Mouse (Mus musculus) kidney, postnatal 4 days (tissue): Measurements from ENCODE around the gene Cacnb3.
A peak's percentile ranks its signal among the peaks of the same experiment; 100 is the strongest.

Source experiments
- DNase-seq, 2 experiments: peaks; one replicate each; pipeline ENCODE4 v3.0.0; 2021; ENCODE audit warnings: mixed read lengths in 2 of 2

The Cacnb3 gene

GRCm38 (mm10) chr15:98640157-98640556 is 9.5 kb downstream of the Cacnb3 start:
- peak in 1 of 2 experiments; percentile 54 for DNase-seq

DNA sequence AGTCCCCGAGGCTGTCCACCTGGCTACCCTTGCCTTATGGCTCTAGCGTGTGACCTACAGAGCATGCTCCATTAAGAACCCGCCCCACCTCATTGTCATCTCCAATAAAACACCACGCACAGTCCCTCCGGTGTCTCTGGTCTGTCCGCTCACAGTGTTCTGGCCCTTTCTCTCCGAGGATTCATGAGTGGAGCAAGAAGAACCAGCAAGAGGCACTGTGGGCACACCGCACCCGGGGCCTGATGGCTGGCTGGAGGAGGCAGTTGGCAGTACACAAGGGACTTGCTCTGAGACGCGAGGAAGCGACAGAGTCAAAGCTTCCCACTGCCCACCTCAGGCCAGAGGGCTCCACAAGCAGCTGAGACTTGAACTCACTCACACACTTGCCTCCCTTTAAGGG is 13.8 kb downstream of the Cacnb3 start:
- DNase-seq, result no peak

GRCm38 (mm10) chr15:98645057-98646026 is 14.7 kb downstream of the Cacnb3 start:
- DNase-seq, result no peak

DNA sequence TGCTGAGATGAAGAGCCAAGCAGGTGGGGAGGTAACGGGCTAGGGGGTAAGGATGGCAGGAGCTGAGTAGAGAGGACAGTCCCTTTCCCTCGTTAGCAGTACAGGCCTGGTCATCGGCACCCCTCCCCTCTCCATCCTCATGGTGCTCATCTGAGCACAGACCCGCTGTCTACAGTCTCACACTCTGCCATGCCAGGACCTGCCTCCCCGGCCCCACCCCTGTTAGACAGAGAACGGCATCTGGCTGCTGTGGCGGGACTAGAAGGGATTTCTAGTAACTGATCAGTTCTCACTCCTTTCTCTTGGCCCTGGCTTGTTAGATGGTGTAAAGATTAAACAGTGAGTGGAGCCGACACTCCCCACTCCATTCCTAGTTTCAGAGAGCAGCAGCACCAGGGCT is 16.1 kb downstream of the Cacnb3 start:
- no peak for DNase-seq

DNA sequence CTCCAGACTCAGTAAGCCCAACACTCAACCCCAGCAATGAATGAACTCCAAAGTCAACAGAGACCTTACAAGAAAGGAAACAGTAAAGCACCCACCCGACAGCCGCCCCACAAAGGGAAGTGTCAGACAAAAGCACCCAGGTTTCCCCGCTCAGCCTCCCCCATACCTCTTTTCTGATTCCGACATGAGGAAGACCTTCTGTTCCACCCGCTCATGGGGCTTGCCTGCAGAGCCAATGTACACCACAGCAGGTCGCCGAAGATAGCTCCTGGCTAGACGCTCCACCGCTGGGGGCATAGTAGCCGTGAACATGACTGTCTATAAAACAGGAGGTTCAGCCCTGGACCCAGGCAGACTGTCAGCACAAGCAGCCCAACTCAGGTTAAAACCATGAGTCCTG is 16.7 kb downstream of the Cacnb3 start:
- no peak for DNase-seq

DNA sequence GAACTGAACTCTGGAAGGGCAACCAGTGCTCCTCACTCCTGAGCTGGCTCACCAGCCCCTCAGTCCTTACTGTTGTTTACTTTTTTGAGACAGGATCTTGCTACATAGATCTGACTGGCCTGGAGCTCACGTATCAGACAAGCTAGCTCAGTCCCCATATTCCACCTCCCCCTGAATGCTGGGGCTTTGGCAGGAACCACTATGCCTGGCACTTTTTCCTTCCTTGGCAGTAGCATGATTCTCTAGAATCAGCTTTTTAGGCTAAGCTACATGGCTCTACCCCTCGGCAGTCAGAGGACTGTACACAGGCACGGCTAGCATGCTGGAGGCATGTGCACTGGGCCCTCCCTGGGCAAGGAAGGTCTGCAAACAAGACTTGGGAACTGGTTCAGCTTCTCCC is 17.4 kb downstream of the Cacnb3 start:
- DNase-seq, result no peak

GRCm38 (mm10) chr15:98651431-98651830 is 20.8 kb downstream of the Cacnb3 start:
- no peak for DNase-seq

GRCm38 (mm10) chr15:98652174-98652573 is 21.5 kb downstream of the Cacnb3 start:
- DNase-seq, result no peak

DNA sequence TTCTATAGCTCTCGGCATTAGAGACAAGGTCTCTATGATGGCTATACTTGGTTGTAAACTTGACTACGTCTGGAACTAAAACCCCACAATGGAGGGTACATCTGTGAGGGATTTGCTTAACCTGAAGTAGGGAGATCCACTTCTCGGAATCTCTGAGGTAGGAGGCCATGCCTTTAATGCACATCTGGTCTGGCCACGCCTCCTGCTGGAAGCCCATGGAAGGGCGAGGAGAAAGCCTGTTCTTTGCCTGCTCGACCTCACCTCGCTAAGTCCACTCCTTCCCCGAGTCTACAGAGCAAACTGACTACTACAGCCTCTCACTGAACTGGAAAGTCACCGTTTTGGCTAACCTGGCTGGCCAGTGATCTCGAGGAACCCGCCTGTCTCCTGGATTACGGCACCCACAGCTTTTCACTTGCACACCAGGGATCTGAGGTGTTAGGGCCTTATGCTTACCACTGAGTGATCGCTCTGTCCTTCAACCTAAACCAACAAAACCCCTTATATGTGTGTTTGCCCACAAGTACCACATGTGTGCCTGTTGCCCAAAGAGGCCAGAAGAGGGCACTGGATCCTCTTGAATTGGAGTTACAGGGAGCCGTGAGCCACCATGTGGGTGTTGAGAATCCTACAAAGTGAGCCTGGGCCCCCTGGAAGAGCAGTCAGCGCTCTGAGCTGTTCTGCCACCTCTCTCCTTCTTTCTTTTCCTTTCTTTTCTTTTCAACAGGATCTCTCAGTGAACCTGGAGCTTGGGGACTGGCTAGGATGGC is 26.5 kb downstream of the Cacnb3 start:
- DNase-seq, result no peak

- no peak for DNase-seq
Observed at GRCm38 (mm10) chr15:98662198-98662566, 31.5 kb downstream of the Cacnb3 start.

GRCm38 (mm10) chr15:98662567-98663545 is 32.2 kb downstream of the Cacnb3 start, which contains the start of gene Ddx23:
Gene Ddx23 (minus strand): TSS chr15:98662894.
- DNase-seq, result peak; percentile 96 to 97

DNA sequence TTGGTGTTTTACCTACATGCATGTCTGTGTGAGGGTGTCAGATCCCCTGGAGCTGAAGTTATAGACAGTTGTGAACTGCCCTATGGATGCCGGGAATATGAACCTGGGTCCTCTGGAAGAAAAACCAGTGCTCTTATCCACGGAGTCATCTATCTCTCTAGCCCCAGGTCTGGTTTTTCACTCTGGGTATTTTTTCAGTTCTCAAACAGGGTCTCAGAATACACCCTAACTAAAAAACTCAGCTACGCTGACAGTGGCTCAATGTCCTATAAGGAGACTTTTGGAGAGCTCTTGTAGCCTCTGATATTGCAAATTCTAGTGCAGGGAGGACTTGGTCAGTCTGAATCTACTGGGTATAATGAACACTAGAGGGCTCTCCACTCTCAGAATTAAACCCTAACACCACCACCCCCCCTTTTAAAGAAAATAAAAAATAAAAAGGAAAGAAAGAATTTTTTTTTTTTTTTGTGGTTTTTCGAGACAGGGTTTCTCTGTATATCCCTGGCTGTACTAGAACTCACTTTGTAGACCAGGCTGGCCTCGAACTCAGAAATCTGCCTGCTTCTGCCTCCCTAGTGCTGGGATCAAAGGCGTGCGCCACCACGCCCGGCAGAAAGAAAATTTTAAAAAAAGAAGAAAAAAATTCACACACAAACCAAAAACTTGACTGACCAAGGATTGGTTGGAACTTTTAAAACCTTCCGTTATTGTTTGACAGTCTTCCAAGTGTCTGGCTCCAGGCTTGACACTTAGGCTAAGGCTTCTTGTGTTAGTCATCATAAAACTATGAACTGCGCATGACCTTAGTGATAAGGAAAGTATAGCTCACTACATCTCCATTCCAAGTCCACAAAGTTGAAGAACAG is 33.6 kb downstream of the Cacnb3 start:
- no peak for DNase-seq

DNA sequence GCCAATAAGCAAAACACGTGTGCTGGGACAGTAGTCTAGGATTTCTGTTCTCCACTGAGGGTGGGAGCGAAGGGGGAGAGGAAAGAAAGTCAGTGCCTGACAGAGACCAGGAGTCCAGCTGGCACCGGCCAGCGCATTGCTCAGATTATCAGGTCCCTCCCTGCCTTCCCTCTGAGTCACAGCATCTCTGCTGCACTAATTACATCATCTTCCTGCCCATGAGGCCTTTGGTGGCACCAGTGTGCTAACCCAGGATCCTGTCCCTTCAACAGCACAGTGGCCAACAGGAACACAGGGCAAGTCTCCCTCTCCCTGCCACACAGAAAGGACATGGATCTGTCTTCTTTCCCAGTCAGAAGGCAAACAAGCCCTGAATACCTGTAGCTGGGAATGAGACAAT is 42.0 kb downstream of the Cacnb3 start:
- DNase-seq, result no peak

DNA sequence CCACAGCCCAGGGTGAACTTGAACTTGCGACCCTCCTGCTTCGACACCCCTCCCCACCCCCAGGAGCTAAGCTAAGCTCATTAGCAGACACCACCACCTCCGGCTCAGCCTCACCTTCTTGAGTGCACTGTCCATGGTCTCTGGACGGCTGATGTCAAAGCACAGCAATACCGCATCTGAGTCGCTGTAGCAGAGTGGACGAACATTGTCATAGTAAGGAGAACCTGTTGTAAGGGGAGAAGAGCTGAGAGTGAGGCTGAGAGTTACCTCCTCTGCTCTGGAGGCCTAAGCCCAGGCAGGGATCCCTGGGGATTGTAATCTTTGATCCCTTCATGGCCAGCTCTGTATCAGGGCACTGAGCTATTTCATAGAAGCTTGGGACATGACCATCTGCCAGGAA is 43.1 kb downstream of the Cacnb3 start:
- DNase-seq, result no peak

DNA sequence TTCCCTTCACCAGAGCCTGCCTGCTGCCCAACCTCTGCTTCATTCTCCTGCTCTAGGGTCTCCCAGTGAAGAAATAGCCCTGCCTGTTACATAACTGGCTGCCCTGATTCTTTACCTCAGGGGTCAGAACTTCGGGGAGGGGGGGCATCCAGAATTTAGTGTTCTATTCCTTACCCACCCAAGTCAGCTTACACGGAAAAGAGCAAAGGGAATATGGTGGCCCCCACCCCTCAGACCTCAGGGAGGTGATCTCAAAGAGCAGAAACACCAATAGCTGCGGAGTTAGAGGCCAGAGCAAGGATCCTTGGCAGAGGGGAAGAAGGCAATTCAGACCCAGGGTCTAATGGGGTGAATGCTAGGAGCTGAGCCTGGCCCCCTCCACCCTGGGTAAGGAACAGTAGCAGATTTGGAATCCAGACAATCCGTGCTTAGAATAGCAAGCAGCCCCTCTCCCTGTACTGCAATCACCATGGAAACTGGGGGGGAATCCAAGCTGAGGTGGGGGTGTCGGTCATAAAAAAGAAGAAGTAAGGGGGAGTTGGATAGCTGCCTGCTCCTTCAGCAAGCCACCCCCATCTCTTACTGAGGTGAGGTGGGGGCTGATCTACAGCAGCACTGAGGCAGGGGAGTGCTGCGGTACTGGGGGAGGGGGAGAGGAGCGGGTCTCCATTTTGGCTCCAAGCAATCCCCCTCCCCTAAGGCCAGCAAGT is 43.8 kb downstream of the Cacnb3 start:
- no peak for DNase-seq

DNA sequence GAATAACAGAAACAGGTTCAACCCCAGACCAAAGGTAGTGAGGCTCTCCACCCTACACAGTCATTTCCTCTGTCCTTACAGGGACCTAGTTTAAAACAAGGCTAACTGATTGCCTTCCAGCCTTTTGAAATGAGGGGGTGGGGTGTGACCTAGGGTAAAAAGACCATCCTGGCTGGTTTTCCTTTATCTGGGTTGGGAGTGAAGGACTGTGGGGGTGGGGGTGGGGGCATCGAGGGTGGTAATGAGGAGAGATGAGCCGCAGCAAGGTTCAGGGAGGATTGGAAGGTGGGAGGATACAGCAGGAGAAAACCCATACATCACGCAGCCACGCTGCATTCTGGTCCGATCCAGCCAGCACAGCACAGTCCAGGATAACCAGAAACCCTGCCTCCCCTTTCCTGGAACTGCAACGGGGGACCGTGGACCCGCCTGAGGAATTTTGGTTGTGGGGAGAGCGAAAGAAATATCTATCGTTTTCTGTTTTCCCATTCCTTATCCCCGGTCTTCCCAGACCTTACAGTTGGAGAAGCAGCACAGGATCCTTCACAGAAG is 44.4 kb downstream of the Cacnb3 start:
- no peak for DNase-seq

DNA sequence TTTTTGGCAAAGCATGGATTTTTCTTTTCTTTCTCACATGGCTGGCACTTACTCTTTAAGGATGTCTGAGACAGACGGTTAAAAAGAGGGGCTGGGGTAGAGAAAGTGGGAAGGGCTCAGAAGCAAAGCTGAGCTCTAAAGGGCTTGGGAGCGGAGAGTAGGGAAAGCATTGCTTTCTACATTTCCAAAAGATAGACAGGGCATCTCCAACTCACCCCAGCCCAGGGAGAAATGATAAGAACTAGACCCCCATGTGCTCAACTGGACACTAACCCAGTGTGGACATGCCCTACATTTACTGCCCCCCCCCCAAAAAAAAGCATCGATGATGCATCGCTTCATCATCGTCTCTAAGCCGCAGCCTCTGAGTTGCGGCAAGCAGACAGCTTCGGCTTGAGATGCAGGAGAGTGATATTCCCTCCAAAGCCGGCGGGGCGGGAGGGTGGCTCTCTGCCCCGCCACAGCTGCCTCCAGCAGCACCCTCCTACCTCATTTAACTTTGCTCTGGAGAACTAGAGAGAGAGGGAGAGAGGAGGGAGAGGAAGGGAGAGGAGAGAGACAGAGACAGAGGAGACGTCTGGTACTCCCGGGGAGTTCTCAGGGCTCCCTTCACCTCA is 45.1 kb downstream of the Cacnb3 start:
- no peak for DNase-seq

GRCm38 (mm10) chr15:98676471-98676870 is 45.8 kb downstream of the Cacnb3 start:
- DNase-seq, result no peak

DNA sequence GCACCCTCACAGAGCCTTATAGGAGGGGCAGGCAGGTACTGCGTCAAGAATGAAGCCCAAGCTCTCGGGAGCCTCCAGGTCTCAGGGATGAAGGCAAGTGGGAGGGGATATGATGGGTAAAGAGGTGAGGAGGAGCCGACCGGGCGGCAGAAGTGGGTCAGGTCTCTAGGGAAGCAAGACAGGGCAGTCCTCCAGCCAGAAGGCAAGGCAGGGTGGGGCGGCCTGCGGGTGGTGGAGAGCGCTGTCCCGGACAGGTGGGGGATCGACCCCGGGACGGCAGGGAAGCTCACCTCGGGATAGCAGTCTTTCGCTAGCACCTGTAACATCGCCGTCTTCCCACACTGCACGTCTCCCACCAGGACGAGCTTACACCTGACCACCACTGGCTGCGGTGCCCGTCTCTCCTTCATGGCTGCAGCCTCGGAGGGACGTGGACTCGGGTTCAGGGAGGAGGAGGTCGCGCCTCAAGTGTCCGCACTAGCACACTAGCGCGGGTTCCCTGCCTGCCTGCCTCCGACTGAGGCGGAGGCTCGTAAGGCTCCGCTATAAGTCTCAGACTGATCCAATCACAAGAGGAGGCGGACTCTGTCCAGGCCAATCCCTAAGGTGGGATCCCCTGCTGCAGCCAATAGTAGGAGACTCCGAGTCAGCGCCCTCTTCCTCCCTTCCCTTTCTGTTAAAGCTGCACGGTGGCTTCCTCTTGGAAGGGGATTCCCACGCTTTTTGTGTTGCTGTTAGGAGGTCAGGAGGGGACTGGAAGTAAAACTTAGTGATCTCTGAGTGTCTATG is 46.5 kb downstream of the Cacnb3 start, which contains the start of gene Rnd1:
Gene Rnd1 (minus strand): TSS at position 522 of the 789 bp plus-strand sequence.
- peak; percentile 79 to 88 for DNase-seq
